Mouse (Mus musculus) bone marrow macrophage, adult 2 months (primary cell): ENCODE data around the gene Prex1.

Source experiments
- CTCF ChIP-seq: IDR thresholded peaks from 2 replicates; pipeline ENCODE4 v1.5.1; 2012; ENCODE audit warnings: low read depth, mild to moderate bottlenecking, low read length, moderate library complexity
- POLR2A ChIP-seq: IDR thresholded peaks from 2 replicates; pipeline ENCODE4 v1.6.1; 2012; ENCODE audit warnings: mild to moderate bottlenecking, low read depth, low read length, borderline replicate concordance

GRCm38 (mm10) chr2:166651317-166652030 lies 62.2 kb downstream of the Prex1 start:
- no peak for TF ChIP-seq POLR2A
- no peak for TF ChIP-seq CTCF
